In genomic region chr4:154496991-154497390, GRCm38 (mm10) we compare ENCODE assay signal across 8 mouse cellular contexts.
DNase-seq lines count a peak whose midpoint lies in the region; ATAC-seq and TF ChIP-seq lines count a peak whose summit lies in the region.

No protein-coding gene starts in this region.

- DNase-seq in cerebellum, adult 18-20 months, result peak; percentile 14 to 19
- DNase-seq in forebrain, embryonic 11.5 days (ENCODE audit: low spot score), result peak; percentile 76
- DNase-seq in kidney, postnatal 0 days (ENCODE audit: low spot score), result peak; percentile 67
- DNase-seq in midbrain, postnatal 0 days (ENCODE audit: low spot score), result peak; percentile 73
- peak; percentile 79 for DNase-seq in testis, postnatal 14 days (ENCODE audit: low spot score)

- H3K27ac ChIP-seq in forebrain, embryonic 11.5 days (ENCODE audit: low read depth, low read length), result no peak overlapping the region
- H3K27ac ChIP-seq in heart, embryonic 13.5 days (replicated peaks), result peak overlapping the region; percentile 90
- H3K27ac ChIP-seq in kidney, postnatal 0 days, result peak overlapping the region; percentile 25
- H3K27ac ChIP-seq in limb, embryonic 13.5 days, result no peak overlapping the region
- H3K27ac ChIP-seq in midbrain, postnatal 0 days (ENCODE audit: low read depth, low read length), result no peak overlapping the region

- ATAC-seq in cerebellum, adult (ENCODE audit: insufficient number of reproducible peaks, low FRiP score, low TSS enrichment), result no peak
- ATAC-seq in forebrain, embryonic 11.5 days (replicated peaks; ENCODE audit: low FRiP score), result 0 out of 2 replicates have a peak, but pooled peaks have one; percentile 21
- peak; percentile 74 for ATAC-seq in heart, embryonic 13.5 days (ENCODE audit: extremely low read depth, insufficient number of reproducible peaks, low FRiP score, low TSS enrichment)
- ATAC-seq in kidney, postnatal 0 days (replicated peaks; ENCODE audit: low FRiP score, low read depth), result peak; percentile 73
- ATAC-seq in limb, embryonic 13.5 days (ENCODE audit: low FRiP score, low read depth), result peak; percentile 20; the same call in 1 of the 2 replicates
- ATAC-seq in midbrain, postnatal 0 days (ENCODE audit: low FRiP score), result no peak

- H3K9ac ChIP-seq in forebrain, embryonic 11.5 days (ENCODE audit: low read length), result no peak overlapping the region
- H3K9ac ChIP-seq in heart, embryonic 13.5 days, result peak overlapping the region; percentile 44
- H3K9ac ChIP-seq in kidney, postnatal 0 days (ENCODE audit: low read depth, low read length), result no peak overlapping the region
- H3K9ac ChIP-seq in limb, embryonic 13.5 days, result no peak overlapping the region
- no peak overlapping the region for H3K9ac ChIP-seq in midbrain, postnatal 0 days (replicated peaks; ENCODE audit: low read length, poor library complexity, severe bottlenecking)

- peaks cover 58% of the 10 kb centered on the region for H3K4me1 ChIP-seq in forebrain, embryonic 11.5 days (replicated peaks; ENCODE audit: control insufficient read depth, insufficient read depth, low read length)
- peaks cover 96% of the 10 kb centered on the region for H3K4me1 ChIP-seq in heart, embryonic 13.5 days
- H3K4me1 ChIP-seq in kidney, postnatal 0 days (replicated peaks; ENCODE audit: insufficient read depth, low read length), result peaks cover 3% of the 10 kb centered on the region
- H3K4me1 ChIP-seq in limb, embryonic 13.5 days, result peaks cover 92% of the 10 kb centered on the region
- H3K4me1 ChIP-seq in midbrain, postnatal 0 days (ENCODE audit: insufficient read depth, low read length), result peaks cover 7% of the 10 kb centered on the region; the same call in 1 of the 2 replicates

- H3K4me2 ChIP-seq in forebrain, embryonic 11.5 days (ENCODE audit: low read depth, low read length, severe bottlenecking), result no peak overlapping the region
- H3K4me2 ChIP-seq in heart, embryonic 13.5 days, result no peak overlapping the region
- H3K4me2 ChIP-seq in kidney, postnatal 0 days (ENCODE audit: low read length), result no peak overlapping the region
- H3K4me2 ChIP-seq in limb, embryonic 13.5 days (replicated peaks), result no peak overlapping the region
- no peak overlapping the region for H3K4me2 ChIP-seq in midbrain, postnatal 0 days (ENCODE audit: low read depth, low read length, poor library complexity, severe bottlenecking)

- TF ChIP-seq CTCF in kidney, postnatal 0 days (IDR thresholded peaks at IDR 0.05; ENCODE audit: low read depth), result no peak
- TF ChIP-seq CTCF in midbrain, postnatal 0 days (IDR thresholded peaks at IDR 0.05), result no peak

- H3K36me3 ChIP-seq in forebrain, embryonic 11.5 days (ENCODE audit: control insufficient read depth, insufficient read depth, low read length), result no peaks in the 10 kb centered on the region
- no peaks in the 10 kb centered on the region for H3K36me3 ChIP-seq in heart, embryonic 13.5 days
- no peaks in the 10 kb centered on the region for H3K36me3 ChIP-seq in kidney, postnatal 0 days (ENCODE audit: insufficient read depth, low read length)
- H3K36me3 ChIP-seq in limb, embryonic 13.5 days, result no peaks in the 10 kb centered on the region; the same call in 1 of the 2 replicates
- no peaks in the 10 kb centered on the region for H3K36me3 ChIP-seq in midbrain, postnatal 0 days (ENCODE audit: insufficient read depth, low read length)

- H3K9me3 ChIP-seq in forebrain, embryonic 11.5 days (ENCODE audit: control insufficient read depth, low read length), result no peaks in the 10 kb centered on the region
- H3K9me3 ChIP-seq in heart, embryonic 13.5 days, result no peaks in the 10 kb centered on the region
- H3K9me3 ChIP-seq in kidney, postnatal 0 days (replicated peaks; ENCODE audit: low read length), result no peaks in the 10 kb centered on the region
- no peaks in the 10 kb centered on the region for H3K9me3 ChIP-seq in limb, embryonic 13.5 days
- H3K9me3 ChIP-seq in midbrain, postnatal 0 days (ENCODE audit: low read length), result no peaks in the 10 kb centered on the region

- 23% methylated on average over 7 of the region's 7 CpGs for WGBS in forebrain, embryonic 11.5 days
- WGBS in heart, embryonic 13.5 days, result 11% methylated on average over 7 of the region's 7 CpGs
- WGBS in kidney, postnatal 0 days, result 18% methylated on average over 7 of the region's 7 CpGs
- 11% methylated on average over 7 of the region's 7 CpGs for WGBS in limb, embryonic 13.5 days
- WGBS in midbrain, postnatal 0 days, result 30% methylated on average over 7 of the region's 7 CpGs

- no peak overlapping the region for H3K4me3 ChIP-seq in forebrain, embryonic 11.5 days (ENCODE audit: low read depth, low read length)
- no peak overlapping the region for H3K4me3 ChIP-seq in heart, embryonic 13.5 days
- no peak overlapping the region for H3K4me3 ChIP-seq in kidney, postnatal 0 days (replicated peaks; ENCODE audit: low read depth, low read length)
- H3K4me3 ChIP-seq in limb, embryonic 13.5 days, result no peak overlapping the region
- no peak overlapping the region for H3K4me3 ChIP-seq in midbrain, postnatal 0 days (ENCODE audit: low read depth, low read length)

- H3K27me3 ChIP-seq in forebrain, embryonic 11.5 days (ENCODE audit: control insufficient read depth, insufficient read depth, low read length), result peaks cover 22% of the 10 kb centered on the region
- peaks cover 50% of the 10 kb centered on the region for H3K27me3 ChIP-seq in heart, embryonic 13.5 days (replicated peaks)
- H3K27me3 ChIP-seq in kidney, postnatal 0 days (ENCODE audit: insufficient read depth, low read length), result 0 out of 2 replicates have a peak, but pooled peaks cover 4% of the 10 kb centered on the region
- peaks cover 6% of the 10 kb centered on the region; the same call in 1 of the 2 replicates for H3K27me3 ChIP-seq in limb, embryonic 13.5 days
- peaks cover 12% of the 10 kb centered on the region; the same call in 1 of the 2 replicates for H3K27me3 ChIP-seq in midbrain, postnatal 0 days (ENCODE audit: insufficient read depth, low read length)

Comparison
In these comparisons a context has a peak if more than half of its experiments do, and no peak if none do; other contexts are left out.
1. DNase-seq: peak in every context shown above with its lines; median percentile 79 in testis, postnatal 14 days; 76 in forebrain, embryonic 11.5 days; 73 in midbrain, postnatal 0 days; 67 in kidney, postnatal 0 days; 16 in cerebellum, adult 18-20 months.
2. ATAC-seq: peak in forebrain, embryonic 11.5 days (single experiment), heart, embryonic 13.5 days (single experiment), kidney, postnatal 0 days (single experiment) and limb, embryonic 13.5 days (single experiment); none in cerebellum, adult (single experiment) and midbrain, postnatal 0 days (single experiment).
3. H3K27ac ChIP-seq: peak in heart, embryonic 13.5 days (single experiment) and kidney, postnatal 0 days (single experiment); none in forebrain, embryonic 11.5 days (single experiment), limb, embryonic 13.5 days (single experiment) and midbrain, postnatal 0 days (single experiment).